Mouse (Mus musculus) intestine, postnatal 0 days (tissue): ENCODE measurements around the gene Sympk. TPM values are rescaled to one million over a fixed set of nuclear protein-coding genes. Genes with fewer than 3 reads are reported as not detected.

Experiments used
- ATAC-seq: fragments of 200-750 bp; cut with Nextera tagmentation; 2 replicates; pipeline ENCODE4 v1.8.0; 2017; ENCODE audit warnings: mild to moderate bottlenecking, moderate TSS enrichment, moderate library complexity
- H3K27ac ChIP-seq: fragments of 300-500 bp; sonication (generic); 2 replicates; pipeline ENCODE4 v1.5.1; 2014; ENCODE audit warnings: mild to moderate bottlenecking, low read depth, low read length, moderate library complexity
- H3K27me3 ChIP-seq: fragments of 300-500 bp; sonication (generic); replicated peaks from 2 replicates; pipeline ENCODE4 v1.6.1; 2014; ENCODE audit warnings: low read length, mixed read lengths; ENCODE audit not compliant: control insufficient read depth, insufficient read depth
- H3K36me3 ChIP-seq: fragments of 300-500 bp; sonication (generic); 2 replicates; pipeline ENCODE4 v1.6.1; 2014; ENCODE audit warnings: mild to moderate bottlenecking, moderate library complexity; ENCODE audit not compliant: control insufficient read depth, insufficient read depth
- H3K4me1 ChIP-seq: fragments of 300-500 bp; sonication (generic); replicated peaks from 2 replicates; pipeline ENCODE4 v1.6.1; 2014; ENCODE audit warnings: antibody characterized with exemption, low read length, mixed read lengths; ENCODE audit not compliant: control insufficient read depth, insufficient read depth
- H3K4me2 ChIP-seq: fragments of 300-500 bp; sonication (generic); replicated peaks from 2 replicates; pipeline ENCODE4 v1.6.1; 2014; ENCODE audit warnings: low read depth, mild to moderate bottlenecking, moderate library complexity
- H3K4me3 ChIP-seq: fragments of 300-500 bp; sonication (generic); 2 replicates; pipeline ENCODE4 v1.5.1; 2014; ENCODE audit warnings: low read depth, low read length
- H3K9ac ChIP-seq: fragments of 300-500 bp; sonication (generic); 2 replicates; pipeline ENCODE4 v1.6.1; 2014; ENCODE audit warnings: mild to moderate bottlenecking, low read depth, low read length
- H3K9me3 ChIP-seq: fragments of 300-500 bp; sonication (generic); 2 replicates; pipeline ENCODE4 v1.6.1; 2016; ENCODE audit warnings: mixed run types; ENCODE audit not compliant: control insufficient read depth
- CTCF ChIP-seq: sonication (generic); IDR thresholded peaks from 2 replicates; pipeline ENCODE4 v1.5.1; 2016; ENCODE audit warnings: low read depth, mild to moderate bottlenecking, control low read depth, antibody characterized with exemption, moderate library complexity
- WGBS: fragments of 180-500 bp; shearing (Covaris S2); extraction: QIAGEN DNeasy Blood & Tissue Kit; methylation state at CpG from one replicate; pipeline ENCODE4 v1.1.7; 2014; 5-methylcytosine and 5-hydroxymethylcytosine counted together
- polyA plus RNA-seq: library from polyadenylated mRNA; unstranded; fragments of >200 nt; fragmentation: Nextera tagmentation; extraction: Ambion mirVana; gene quantifications from 2 replicates; pipeline ENCODE4 v1.2.1, GENCODE M21; 2015

Sympk gene
- polyA plus RNA-seq, 1 experiment from 2014 or later: 8.9 TPM

GRCm38 (mm10) chr7:19022189-19022958 is 1.8 kb upstream of the Sympk start:
- peak overlapping the region; percentile 85 for H3K4me2 ChIP-seq
- peak overlapping the region; percentile 83 for H3K4me3 ChIP-seq
- peaks cover 9% of the 10 kb centered on the region; the same call in 1 of the 2 replicates for H3K27me3 ChIP-seq
- no peak for TF ChIP-seq CTCF
- 33% methylated on average over 18 of the region's 18 CpGs for WGBS
- no peaks in the 10 kb centered on the region for H3K9me3 ChIP-seq
- peaks cover 6% of the 10 kb centered on the region; the same call in 1 of the 2 replicates for H3K4me1 ChIP-seq
- no peak overlapping the region; the same call in 1 of the 2 replicates for H3K27ac ChIP-seq
- ATAC-seq: no peak
- no peaks in the 10 kb centered on the region for H3K36me3 ChIP-seq
- H3K9ac ChIP-seq: peak overlapping the region; percentile 28; the same call in 1 of the 2 replicates

- whole genome bisulfite sequencing: 2% methylated on average over 30 of the region's 30 CpGs
- no peaks in the 10 kb centered on the region for H3K9me3 ChIP-seq
These were observed 791 bp upstream of the Sympk start, which contains the start of gene Foxa3 for GRCm38 (mm10) chr7:19023357-19023814. TSS of gene Foxa3 (minus strand) at chr7:19023538.

GRCm38 (mm10) chr7:19024581-19025255 is 541 bp downstream of the Sympk start:
- Histone ChIP-seq H3K27me3 (peaks cover 9% of the 10 kb centered on the region; the same call in 1 of the 2 replicates), H3K36me3 (peaks cover 12% of the 10 kb centered on the region), H3K4me2 (peak overlapping the region; percentile 85), H3K9ac (peak overlapping the region; percentile 79), H3K9me3 (no peaks in the 10 kb centered on the region), H3K27ac (peak overlapping the region; percentile 23; the same call in 1 of the 2 replicates), H3K4me3 (peak overlapping the region; percentile 83), H3K4me1 (peaks cover 6% of the 10 kb centered on the region; the same call in 1 of the 2 replicates)
- ATAC-seq: peak; percentile 37
- TF ChIP-seq CTCF: no peak
- under 1% methylated on average over 34 of the region's 36 CpGs for WGBS

More at GRCm38 (mm10) chr7:19023357-19023814, 791 bp upstream of the Sympk start, which contains the start of gene Foxa3:
- Histone ChIP-seq H3K27ac (peak within 1 kb of the TSS; percentile 23; the same call in 1 of the 2 replicates), H3K4me2 (peak within 1 kb of the TSS; percentile 85), H3K27me3 (peaks cover 9% of the 10 kb centered on the region; the same call in 1 of the 2 replicates), H3K4me3 (peak within 1 kb of the TSS; percentile 83), H3K4me1 (peaks cover 6% of the 10 kb centered on the region; the same call in 1 of the 2 replicates), H3K36me3 (no peaks in the 10 kb centered on the region), H3K9ac (peak within 1 kb of the TSS; percentile 79)
- peak; percentile 60 for ATAC-seq
- TF ChIP-seq CTCF: peak; percentile 67

GRCm38 (mm10) chr7:19028067-19028466 is 3.9 kb downstream of the Sympk start:
- Histone ChIP-seq H3K9ac (no peak overlapping the region), H3K9me3 (no peaks in the 10 kb centered on the region), H3K27ac (no peak overlapping the region), H3K4me1 (peaks cover 6% of the 10 kb centered on the region; the same call in 1 of the 2 replicates), H3K27me3 (peaks cover 5% of the 10 kb centered on the region; the same call in 1 of the 2 replicates), H3K4me2 (no peak overlapping the region), H3K4me3 (no peak overlapping the region), H3K36me3 (peaks cover 43% of the 10 kb centered on the region)
- no peak for ATAC-seq
- TF ChIP-seq CTCF: no peak

GRCm38 (mm10) chr7:19029084-19029653 is 5.0 kb downstream of the Sympk start:
- peak; percentile 87 for TF ChIP-seq CTCF
- H3K9ac ChIP-seq: no peak overlapping the region
- no peak overlapping the region for H3K4me2 ChIP-seq
- WGBS: 54% methylated on average over 6 of the region's 6 CpGs
- 0 out of 2 replicates have a peak, but pooled peaks cover 3% of the 10 kb centered on the region for H3K4me1 ChIP-seq
- peak; percentile 14 for ATAC-seq
- H3K27me3 ChIP-seq: no peaks in the 10 kb centered on the region
- peaks cover 49% of the 10 kb centered on the region for H3K36me3 ChIP-seq
- no peaks in the 10 kb centered on the region for H3K9me3 ChIP-seq
- no peak overlapping the region for H3K27ac ChIP-seq
- no peak overlapping the region for H3K4me3 ChIP-seq
